Mouse (Mus musculus): ENCODE measurements at regions not wholly inside any gene's neighbourhood (a gene's known extent, or its start where the extent isn't known, plus 50 kb on each side); places are given as distances from the start of the nearest gene placed in this dataset.

- TF ChIP-seq HCFC1 (IDR thresholded peaks at IDR 0.05; ENCODE audit: borderline replicate concordance, insufficient read depth, low read length): no peak
- no peak for TF ChIP-seq CHD2 (IDR thresholded peaks at IDR 0.05; ENCODE audit: low read depth, low read length)
- TF ChIP-seq ZC3H11A (IDR thresholded peaks at IDR 0.05; ENCODE audit: borderline replicate concordance, low read depth, low read length): no peak
- no peak for TF ChIP-seq ZNF384 (IDR thresholded peaks at IDR 0.05; ENCODE audit: low read depth, low read length)
- no peak for TF ChIP-seq MAFK (IDR thresholded peaks at IDR 0.05; ENCODE audit: insufficient read depth, low read depth, low read length)
Measured at GRCm38 (mm10) chr10:92455195-92455594, 267.0 kb downstream of the Nedd1 start.

All from ES-E14 (cell line).